13 mouse cellular contexts compared by ENCODE assay signal in genomic region chr6:28561291-28561995, GRCm38 (mm10).
DNase-seq lines count a peak whose midpoint lies in the region; TF ChIP-seq lines count a peak whose summit lies in the region.
"Had no signal": no experiment of that assay in that cellular context is flagged by ENCODE, and none has a peak within 500 bp of the region (broad histone marks: within the 10 kb centered on the region; RNA-seq: fewer than 3 reads in every experiment).

No protein-coding gene starts in this region.

- TF ChIP-seq EP300 in heart, adult 2 months (IDR thresholded peaks at IDR 0.05; ENCODE audit: insufficient read depth, low read depth, low read length): no peak

- no peak for TF ChIP-seq CTCF in kidney, adult 2 months (conservative IDR thresholded peaks at IDR 0.05; ENCODE audit: insufficient read depth, insufficient read length, low read depth, low read length)
- no peak for TF ChIP-seq CTCF in heart, adult 2 months (IDR thresholded peaks at IDR 0.05)

- H3K4me1 ChIP-seq in kidney, adult 2 months (ENCODE audit: control insufficient read depth, insufficient read depth, low read length): peaks cover 12% of the 10 kb centered on the region; the same call in 1 of the 2 replicates
- H3K4me1 ChIP-seq in heart, adult 2 months (ENCODE audit: control insufficient read depth, insufficient read depth, low read length): peaks cover 2% of the 10 kb centered on the region; the same call in 1 of the 2 replicates
- H3K4me1 ChIP-seq: liver, embryonic 12.5 days had no signal

- no peaks in the 10 kb centered on the region for H3K79me2 ChIP-seq in heart, adult 2 months (replicated peaks; ENCODE audit: control insufficient read depth, insufficient read depth, low read length)

- no peaks in the 10 kb centered on the region; the same call in 1 of the 2 replicates for H3K36me3 ChIP-seq in kidney, adult 2 months (ENCODE audit: control insufficient read depth, insufficient read depth, low read length)
- no peaks in the 10 kb centered on the region for H3K36me3 ChIP-seq in heart, adult 2 months (ENCODE audit: control insufficient read depth, insufficient read depth, low read length)
- H3K36me3 ChIP-seq: forebrain, embryonic 12.5 days had no signal

- 56% methylated on average over 5 of the region's 5 CpGs for WGBS in kidney, adult 2 months
- whole genome bisulfite sequencing in heart, adult 2 months: 68% methylated on average over 5 of the region's 5 CpGs

- intact Hi-C loops in gastrocnemius, postnatal 14 days (cut with DNase I; ENCODE audit: low total_unique reads): no loop called here
- intact Hi-C loops in heart, adult 2 months (cut with DNase I): no loop called here

- H3K4me3 ChIP-seq in kidney, adult 2 months (ENCODE audit: insufficient read depth, low read depth, low read length): no peak overlapping the region
- H3K4me3 ChIP-seq in heart, adult 2 months: no peak overlapping the region
- H3K4me3 ChIP-seq: forebrain, embryonic 12.5 days; liver, embryonic 12.5 days; myocyte had no signal

- H3K27ac ChIP-seq in kidney, adult 2 months (ENCODE audit: insufficient read depth, low read depth, low read length): peak overlapping the region; percentile 61
- H3K27ac ChIP-seq in heart, adult 2 months: no peak overlapping the region
- H3K27ac ChIP-seq: forebrain, embryonic 12.5 days; hindbrain, embryonic 14.5 days; liver, embryonic 12.5 days; stomach, postnatal 0 days had no signal

- no peaks in the 10 kb centered on the region for H3K27me3 ChIP-seq in kidney, adult 2 months (replicated peaks; ENCODE audit: control insufficient read depth, insufficient read depth, low read length)
- no peaks in the 10 kb centered on the region for H3K27me3 ChIP-seq in heart, adult 2 months (ENCODE audit: control insufficient read depth, insufficient read depth, low read length)
- H3K27me3 ChIP-seq: forebrain, embryonic 12.5 days; liver, embryonic 12.5 days had no signal

- no peak for TF ChIP-seq POLR2A in kidney, adult 2 months (IDR thresholded peaks at IDR 0.05; ENCODE audit: low read depth, low read length)
- TF ChIP-seq POLR2A in heart, adult 2 months (IDR thresholded peaks at IDR 0.05; ENCODE audit: insufficient read depth, low read depth, low read length): no peak

- DNase-seq in gastrocnemius, postnatal 14 days: peak; percentile 33
- DNase-seq in gastrocnemius, postnatal 4 days (ENCODE audit: low spot score in 2 of 2): no peak
- DNase-seq in ovary, postnatal 36 days (ENCODE audit: low spot score): peak; percentile 40
- no peak for DNase-seq in ovary, postnatal 10 days (ENCODE audit: low spot score)
- peak; percentile 40 for DNase-seq in kidney, adult 2 months
- DNase-seq in kidney, postnatal 36 days: peak; percentile 18 to 46
- DNase-seq in testis, postnatal 10 days (ENCODE audit: low spot score): no peak
- DNase-seq in heart, adult 2 months: no peak

- H3K9ac ChIP-seq in heart, adult 2 months (ENCODE audit: low read depth, low read length): no peak overlapping the region
- H3K9ac ChIP-seq: forebrain, embryonic 12.5 days; hindbrain, embryonic 14.5 days; liver, embryonic 12.5 days had no signal

Comparison
In these comparisons a context has a peak if more than half of its experiments do, and no peak if none do; other contexts are left out.
1. DNase-seq: peak in gastrocnemius, postnatal 14 days (single experiment), ovary, postnatal 36 days (single experiment), kidney, adult 2 months (single experiment) and kidney, postnatal 36 days (2 of 2); none in gastrocnemius, postnatal 4 days (0 of 2), ovary, postnatal 10 days (single experiment), testis, postnatal 10 days (single experiment) and heart, adult 2 months (0 of 2).